23 mouse cellular contexts compared by ENCODE assay signal in the genomic region with DNA sequence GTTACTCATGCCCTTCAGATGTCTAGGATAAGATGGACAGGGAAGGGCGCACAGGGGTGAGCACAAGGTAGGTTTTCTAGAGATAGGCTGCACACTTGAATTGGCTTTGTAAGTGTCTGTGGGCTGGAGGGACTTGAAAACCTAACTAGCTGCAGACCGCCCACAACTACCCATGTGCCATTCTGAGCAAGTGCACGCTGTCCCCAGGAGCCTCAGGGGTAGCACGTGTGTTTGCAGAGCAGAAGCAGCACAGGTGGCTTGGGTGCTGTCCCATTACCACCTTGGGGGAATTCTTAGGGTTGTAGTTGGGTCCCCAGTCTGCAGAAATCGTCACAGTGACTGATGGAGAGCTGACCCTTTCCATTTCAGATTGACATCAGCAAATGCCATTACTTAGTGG. TPM values are rescaled to one million over a fixed set of nuclear protein-coding genes. Genes with fewer than 3 reads are reported as not detected.
DNase-seq lines count a peak whose midpoint lies in the region; ATAC-seq and TF ChIP-seq lines count a peak whose summit lies in the region.
"Had no signal": no experiment of that assay in that cellular context is flagged by ENCODE, and none has a peak within 500 bp of the region (broad histone marks: within the 10 kb centered on the region; RNA-seq: fewer than 3 reads in every experiment).

No protein-coding gene starts in this region.

- no peak for TF ChIP-seq CTCF in liver, embryonic 14.5 days (IDR thresholded peaks at IDR 0.05; ENCODE audit: low read depth)

- no peak for TF ChIP-seq EP300 in liver, embryonic 14.5 days (IDR thresholded peaks at IDR 0.05; ENCODE audit: low read depth)

- H3K9me3 ChIP-seq in liver, embryonic 14.5 days (ENCODE audit: control insufficient read depth, low read length), result no peaks in the 10 kb centered on the region; the same call in 1 of the 2 replicates
- H3K9me3 ChIP-seq in liver, embryonic 11.5 days (ENCODE audit: control insufficient read depth, low read length), result no peaks in the 10 kb centered on the region
- H3K9me3 ChIP-seq in liver, embryonic 15.5 days (replicated peaks), result no peaks in the 10 kb centered on the region
- H3K9me3 ChIP-seq: embryonic facial prominence, embryonic 12.5 days; embryonic facial prominence, embryonic 15.5 days; G1E; hindbrain, embryonic 12.5 days; hindbrain, embryonic 15.5 days had no signal

- no peaks in the 10 kb centered on the region for H3K27me3 ChIP-seq in liver, embryonic 14.5 days (ENCODE audit: control insufficient read depth, insufficient read depth, low read length)
- no peaks in the 10 kb centered on the region for H3K27me3 ChIP-seq in liver, embryonic 11.5 days (replicated peaks; ENCODE audit: control insufficient read depth, insufficient read depth, low read length)
- no peaks in the 10 kb centered on the region for H3K27me3 ChIP-seq in liver, embryonic 15.5 days
- H3K27me3 ChIP-seq: embryonic facial prominence, embryonic 12.5 days; embryonic facial prominence, embryonic 15.5 days; hindbrain, embryonic 12.5 days; hindbrain, embryonic 15.5 days; Patski had no signal

- peak overlapping the region; percentile 35 for H3K27ac ChIP-seq in liver, embryonic 14.5 days
- no peak overlapping the region for H3K27ac ChIP-seq in liver, embryonic 11.5 days (ENCODE audit: low read depth, low read length)
- H3K27ac ChIP-seq in liver, embryonic 15.5 days (replicated peaks), result peak overlapping the region; percentile 61
- H3K27ac ChIP-seq: embryonic facial prominence, embryonic 12.5 days; embryonic facial prominence, embryonic 15.5 days; hindbrain, embryonic 12.5 days; hindbrain, embryonic 15.5 days had no signal

- H3K9ac ChIP-seq in liver, embryonic 14.5 days (replicated peaks), result peak overlapping the region; percentile 16; the same call in 1 of the 2 replicates
- H3K9ac ChIP-seq in liver, embryonic 11.5 days (ENCODE audit: low read depth, low read length), result no peak overlapping the region
- no peak overlapping the region for H3K9ac ChIP-seq in liver, embryonic 15.5 days
- H3K9ac ChIP-seq: embryonic facial prominence, embryonic 12.5 days; embryonic facial prominence, embryonic 15.5 days; forebrain, postnatal 0 days; hindbrain, embryonic 12.5 days; hindbrain, embryonic 15.5 days had no signal

- H3K4me2 ChIP-seq in liver, embryonic 14.5 days (ENCODE audit: low read depth), result no peak overlapping the region
- H3K4me2 ChIP-seq in liver, embryonic 11.5 days, result no peak overlapping the region
- H3K4me2 ChIP-seq in liver, embryonic 15.5 days, result no peak overlapping the region
- H3K4me2 ChIP-seq: embryonic facial prominence, embryonic 12.5 days; embryonic facial prominence, embryonic 15.5 days; heart, embryonic 11.5 days; hindbrain, embryonic 12.5 days; hindbrain, embryonic 15.5 days had no signal

- H3K4me3 ChIP-seq in liver, embryonic 14.5 days (ENCODE audit: insufficient read depth in 1 of 2, low read depth in 2 of 2, low read length in 2 of 2), result no peak overlapping the region
- no peak overlapping the region for H3K4me3 ChIP-seq in liver, embryonic 11.5 days (ENCODE audit: low read depth, low read length)
- H3K4me3 ChIP-seq in liver, embryonic 15.5 days (replicated peaks), result no peak overlapping the region
- H3K4me3 ChIP-seq: embryonic facial prominence, embryonic 12.5 days; embryonic facial prominence, embryonic 15.5 days; hindbrain, embryonic 12.5 days; hindbrain, embryonic 15.5 days had no signal

- WGBS in liver, embryonic 14.5 days (ENCODE audit: insufficient replicate concordance), result 83% methylated on average over 5 of the region's 5 CpGs
- 94% methylated on average over 5 of the region's 5 CpGs for WGBS in liver, embryonic 11.5 days
- WGBS in liver, embryonic 15.5 days (ENCODE audit: insufficient replicate concordance), result 87% methylated on average over 5 of the region's 5 CpGs

- intact Hi-C loops in gastrocnemius, postnatal 14 days (cut with DNase I; ENCODE audit: low total_unique reads), result no loop called here

- peaks cover 42 to 46% of the 10 kb centered on the region in 2 experiments for H3K4me1 ChIP-seq in liver, embryonic 14.5 days (replicated peaks; ENCODE audit: control insufficient read depth in 2 of 2, insufficient read depth in 2 of 2, low read length in 1 of 2)
- peaks cover 15% of the 10 kb centered on the region for H3K4me1 ChIP-seq in liver, embryonic 11.5 days (replicated peaks; ENCODE audit: control insufficient read depth, insufficient read depth, low read length)
- H3K4me1 ChIP-seq in liver, embryonic 15.5 days (replicated peaks), result peaks cover 76% of the 10 kb centered on the region
- H3K4me1 ChIP-seq: embryonic facial prominence, embryonic 12.5 days; embryonic facial prominence, embryonic 15.5 days; hindbrain, embryonic 12.5 days; hindbrain, embryonic 15.5 days had no signal

- ATAC-seq in frontal cortex, adult (ENCODE audit: low TSS enrichment), result peak; percentile 38; the same call in 1 of the 2 replicates
- no peak for ATAC-seq in liver, embryonic 14.5 days (ENCODE audit: insufficient read depth)
- no peak for ATAC-seq in liver, embryonic 11.5 days (replicated peaks; ENCODE audit: low FRiP score)
- ATAC-seq in liver, embryonic 15.5 days (ENCODE audit: insufficient read depth), result no peak
- ATAC-seq: forebrain, embryonic 14.5 days; forebrain, postnatal 0 days; Patski had no signal

- peaks cover 4% of the 10 kb centered on the region for H3K36me3 ChIP-seq in liver, embryonic 14.5 days (replicated peaks; ENCODE audit: control insufficient read depth, insufficient read depth, low read depth)
- peaks cover 4% of the 10 kb centered on the region for H3K36me3 ChIP-seq in liver, embryonic 11.5 days (ENCODE audit: control insufficient read depth, insufficient read depth, low read length)
- peaks cover 24% of the 10 kb centered on the region for H3K36me3 ChIP-seq in liver, embryonic 15.5 days (replicated peaks)

- DNase-seq in frontal cortex, postnatal 14 days (ENCODE audit: low spot score in 2 of 2), result no peak
- no peak for DNase-seq in liver, embryonic 14.5 days (ENCODE audit: low read depth in 3 of 3, low spot score in 3 of 3)
- DNase-seq in liver, embryonic 11.5 days (ENCODE audit: low spot score), result no peak
- no peak for DNase-seq in gastrocnemius, postnatal 14 days
- DNase-seq: adrenal gland, postnatal 10 days; adrenal gland, postnatal 36 days; cerebellum, adult 11 months; cerebellum, adult 2 months; cerebellum, adult 9-11 months; cerebellum, postnatal 25 days; forebrain, postnatal 0 days; gastrocnemius, postnatal 10 days; heart, adult 11 months had no signal

RNA-seq across cellular contexts. Expression of a gene that starts 22.9 kb away (rescaled TPM):
- 20.9 and 27.7 TPM in 2 replicates for polyA plus RNA-seq in liver, embryonic 14.5 days (2012; rRNA removed)
- polyA plus RNA-seq in liver, embryonic 14.5 days (2014; fragmentation: Nextera tagmentation; extraction: Ambion mirVana), result 69.1 and 75.0 TPM in 2 replicates
- polyA plus RNA-seq in liver, embryonic 11.5 days (2014; fragmentation: Nextera tagmentation; extraction: Ambion mirVana), result 143 and 172 TPM in 2 replicates
- 68.8 and 70.2 TPM in 2 replicates for polyA plus RNA-seq in liver, embryonic 15.5 days (2015; fragmentation: Nextera tagmentation; extraction: Ambion mirVana)
- 1 to 10 TPM; 5.5 to 5.8 TPM for total RNA-seq in gastrocnemius, postnatal 14 days (2021)

RNA-seq across cellular contexts. Expression of a gene that starts 46.9 kb away (rescaled TPM):
- 11.4 and 11.5 TPM in 2 replicates for polyA plus RNA-seq in liver, embryonic 14.5 days (2012; rRNA removed)
- polyA plus RNA-seq in liver, embryonic 14.5 days (2014; fragmentation: Nextera tagmentation; extraction: Ambion mirVana), result 15.8 and 16.9 TPM in 2 replicates
- 16.2 and 17.5 TPM in 2 replicates for polyA plus RNA-seq in liver, embryonic 11.5 days (2014; fragmentation: Nextera tagmentation; extraction: Ambion mirVana)
- polyA plus RNA-seq in liver, embryonic 15.5 days (2015; fragmentation: Nextera tagmentation; extraction: Ambion mirVana), result 17.4 and 18.6 TPM in 2 replicates
- total RNA-seq in gastrocnemius, postnatal 14 days (2021), result 10 to 100 TPM in 1 of 2 experiments, 1 to 10 TPM in 1; 7.9 to 11.9 TPM

RNA-seq across cellular contexts. Expression of a gene that starts 47.4 kb away (rescaled TPM):
- 10.1 and 10.8 TPM in 2 replicates for polyA plus RNA-seq in liver, embryonic 14.5 days (2012; rRNA removed)
- 12.7 and 13.5 TPM in 2 replicates for polyA plus RNA-seq in liver, embryonic 14.5 days (2014; fragmentation: Nextera tagmentation; extraction: Ambion mirVana)
- polyA plus RNA-seq in liver, embryonic 11.5 days (2014; fragmentation: Nextera tagmentation; extraction: Ambion mirVana), result 33.0 and 40.0 TPM in 2 replicates
- 14.3 and 14.4 TPM in 2 replicates for polyA plus RNA-seq in liver, embryonic 15.5 days (2015; fragmentation: Nextera tagmentation; extraction: Ambion mirVana)
- total RNA-seq in gastrocnemius, postnatal 14 days (2021), result 1 to 10 TPM; 7.1 to 8.6 TPM

RNA-seq across cellular contexts. Expression of a gene that starts 54.2 kb away (rescaled TPM):
- 4.0 and 5.2 TPM in 2 replicates for polyA plus RNA-seq in liver, embryonic 14.5 days (2012; rRNA removed)
- polyA plus RNA-seq in liver, embryonic 14.5 days (2014; fragmentation: Nextera tagmentation; extraction: Ambion mirVana), result 9.4 and 12.8 TPM in 2 replicates
- 15.7 and 16.0 TPM in 2 replicates for polyA plus RNA-seq in liver, embryonic 11.5 days (2014; fragmentation: Nextera tagmentation; extraction: Ambion mirVana)
- polyA plus RNA-seq in liver, embryonic 15.5 days (2015; fragmentation: Nextera tagmentation; extraction: Ambion mirVana), result 8.5 and 10.3 TPM in 2 replicates
- total RNA-seq in gastrocnemius, postnatal 14 days (2021), result 1 to 10 TPM; 3.4 to 4.4 TPM
